8 mouse cellular contexts compared by ENCODE assay signal in the genomic region with DNA sequence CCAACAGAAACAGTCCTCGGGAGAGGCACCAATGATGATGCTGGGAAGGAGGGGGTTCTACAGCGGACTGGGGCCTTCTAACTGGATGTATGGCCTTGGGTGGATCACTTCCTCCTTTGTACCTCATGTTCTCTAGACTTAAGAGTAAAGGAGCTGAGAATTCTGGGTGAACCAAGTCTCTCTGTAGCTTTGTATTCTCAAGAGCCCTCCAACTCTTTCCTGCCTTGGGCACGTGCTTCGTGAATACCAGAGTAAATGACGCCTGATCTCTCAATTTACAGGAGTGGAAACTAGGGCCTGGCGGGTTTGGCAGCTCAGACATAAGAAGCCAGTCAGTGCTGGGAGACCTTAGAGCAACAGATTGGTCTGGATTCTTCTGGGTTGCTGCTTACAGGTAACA. TPM values are rescaled to one million over a fixed set of nuclear protein-coding genes. Genes with fewer than 3 reads are reported as not detected.
DNase-seq lines count a peak whose midpoint lies in the region; ATAC-seq lines count a peak whose summit lies in the region.

No protein-coding gene starts in this region.

- peak overlapping the region; percentile 89 for H3K9ac ChIP-seq in embryonic facial prominence, embryonic 14.5 days (ENCODE audit: low read depth, low read length)
- H3K9ac ChIP-seq in limb, embryonic 11.5 days (ENCODE audit: low read length) = peak overlapping the region; percentile 79
- peak overlapping the region; percentile 81 for H3K9ac ChIP-seq in neural tube, embryonic 13.5 days

- peaks cover 32% of the 10 kb centered on the region for H3K36me3 ChIP-seq in heart, embryonic 10.5 days
- peaks cover 17% of the 10 kb centered on the region; the same call in 1 of the 2 replicates for H3K36me3 ChIP-seq in embryonic facial prominence, embryonic 14.5 days (ENCODE audit: control insufficient read depth, insufficient read depth, low read length)
- H3K36me3 ChIP-seq in limb, embryonic 11.5 days (ENCODE audit: control insufficient read depth, insufficient read depth, low read length) = peaks cover 4% of the 10 kb centered on the region; the same call in 1 of the 2 replicates
- H3K36me3 ChIP-seq in neural tube, embryonic 13.5 days = peaks cover 19% of the 10 kb centered on the region

- H3K4me2 ChIP-seq in embryonic facial prominence, embryonic 14.5 days (ENCODE audit: low read depth, low read length) = peak overlapping the region; percentile 71
- peak overlapping the region; percentile 47 for H3K4me2 ChIP-seq in limb, embryonic 11.5 days (ENCODE audit: low read depth, severe bottlenecking)
- H3K4me2 ChIP-seq in neural tube, embryonic 13.5 days = peak overlapping the region; percentile 87

- ATAC-seq in embryonic facial prominence, embryonic 14.5 days (ENCODE audit: low read depth) = no peak
- no peak for ATAC-seq in limb, embryonic 11.5 days (ENCODE audit: insufficient number of reproducible peaks, low FRiP score, low TSS enrichment, low read depth)
- ATAC-seq in neural tube, embryonic 13.5 days (ENCODE audit: low read depth) = no peak

- peak overlapping the region; percentile 90 for H3K27ac ChIP-seq in heart, embryonic 10.5 days
- H3K27ac ChIP-seq in embryonic facial prominence, embryonic 14.5 days (replicated peaks; ENCODE audit: low read depth, low read length) = peak overlapping the region; percentile 88; the same call in 1 of the 2 replicates
- H3K27ac ChIP-seq in limb, embryonic 11.5 days (replicated peaks; ENCODE audit: low read depth, low read length) = no peak overlapping the region
- H3K27ac ChIP-seq in neural tube, embryonic 13.5 days (replicated peaks) = no peak overlapping the region

- H3K9me3 ChIP-seq in heart, embryonic 10.5 days = no peaks in the 10 kb centered on the region
- H3K9me3 ChIP-seq in embryonic facial prominence, embryonic 14.5 days (ENCODE audit: control insufficient read depth, low read length) = no peaks in the 10 kb centered on the region
- H3K9me3 ChIP-seq in limb, embryonic 11.5 days (ENCODE audit: control insufficient read depth, low read length) = no peaks in the 10 kb centered on the region
- no peaks in the 10 kb centered on the region for H3K9me3 ChIP-seq in neural tube, embryonic 13.5 days

- 36% methylated on average over 6 of the region's 6 CpGs for WGBS in heart, embryonic 10.5 days
- WGBS in embryonic facial prominence, embryonic 14.5 days = 22% methylated on average over 6 of the region's 6 CpGs
- 25% methylated on average over 6 of the region's 6 CpGs for WGBS in limb, embryonic 11.5 days
- 35% methylated on average over 6 of the region's 6 CpGs for WGBS in neural tube, embryonic 13.5 days

- peak overlapping the region; percentile 77 for H3K4me3 ChIP-seq in heart, embryonic 10.5 days
- peak overlapping the region; percentile 83 for H3K4me3 ChIP-seq in embryonic facial prominence, embryonic 14.5 days (ENCODE audit: low read depth, low read length)
- peak overlapping the region; percentile 80 for H3K4me3 ChIP-seq in limb, embryonic 11.5 days (ENCODE audit: low read depth, low read length)
- H3K4me3 ChIP-seq in neural tube, embryonic 13.5 days = peak overlapping the region; percentile 74

- peaks cover 18% of the 10 kb centered on the region for H3K4me1 ChIP-seq in heart, embryonic 10.5 days
- H3K4me1 ChIP-seq in embryonic facial prominence, embryonic 14.5 days (ENCODE audit: control insufficient read depth, insufficient read depth, low read length) = peaks cover 17% of the 10 kb centered on the region
- H3K4me1 ChIP-seq in limb, embryonic 11.5 days (ENCODE audit: control insufficient read depth, insufficient read depth, low read length) = peaks cover 13% of the 10 kb centered on the region
- peaks cover 31% of the 10 kb centered on the region for H3K4me1 ChIP-seq in neural tube, embryonic 13.5 days (replicated peaks)

- H3K27me3 ChIP-seq in heart, embryonic 10.5 days (ENCODE audit: insufficient read depth, poor library complexity, severe bottlenecking) = no peaks in the 10 kb centered on the region
- H3K27me3 ChIP-seq in embryonic facial prominence, embryonic 14.5 days (replicated peaks; ENCODE audit: control insufficient read depth, insufficient read depth, low read length) = no peaks in the 10 kb centered on the region
- H3K27me3 ChIP-seq in limb, embryonic 11.5 days (ENCODE audit: control insufficient read depth, insufficient read depth, low read length) = no peaks in the 10 kb centered on the region
- H3K27me3 ChIP-seq in neural tube, embryonic 13.5 days = no peaks in the 10 kb centered on the region

- no peak for DNase-seq in heart, embryonic 10.5 days (ENCODE audit: low spot score)
- DNase-seq in heart, postnatal 4 days = no peak
- DNase-seq in ES-CJ7 (ENCODE audit: low read depth, low spot score) = peak; percentile 63
- DNase-seq in embryonic facial prominence, embryonic 14.5 days (ENCODE audit: low spot score) = peak; percentile 41
- DNase-seq in limb, embryonic 11.5 days (ENCODE audit: low spot score) = no peak
- no peak for DNase-seq in right cerebral cortex, adult 2 months (ENCODE audit: low spot score in 2 of 2)
- no peak for DNase-seq in urinary bladder, adult 2 months (ENCODE audit: low spot score)

RNA-seq across cellular contexts. Expression of gene Chchd4, which starts 1.0 kb away (rescaled TPM):
- polyA plus RNA-seq in heart, embryonic 10.5 days (2016; fragmentation: Nextera tagmentation; extraction: Ambion mirVana) = 40.7 and 42.5 TPM in 2 replicates
- total RNA-seq in heart, postnatal 4 days (2021) = 10 to 100 TPM; 19.3 to 19.8 TPM
- polyA plus RNA-seq in embryonic facial prominence, embryonic 14.5 days (2014; fragmentation: Nextera tagmentation; extraction: Ambion mirVana) = 22.7 and 24.8 TPM in 2 replicates
- 27.3 and 28.3 TPM in 2 replicates for polyA plus RNA-seq in limb, embryonic 11.5 days (2014; fragmentation: Nextera tagmentation; extraction: Ambion mirVana)
- polyA plus RNA-seq in neural tube, embryonic 13.5 days (2015; fragmentation: Nextera tagmentation; extraction: Ambion mirVana) = 27.5 and 30.7 TPM in 2 replicates
- 6.7 and 7.6 TPM in 2 replicates for polyA plus RNA-seq in urinary bladder, adult 2 months (2012; rRNA removed)

RNA-seq across cellular contexts. Expression of gene Tmem43, which starts 1.2 kb away (rescaled TPM):
- 36.7 and 41.6 TPM in 2 replicates for polyA plus RNA-seq in heart, embryonic 10.5 days (2016; fragmentation: Nextera tagmentation; extraction: Ambion mirVana)
- total RNA-seq in heart, postnatal 4 days (2021) = 10 to 100 TPM; 21.3 to 24.4 TPM
- polyA plus RNA-seq in embryonic facial prominence, embryonic 14.5 days (2014; fragmentation: Nextera tagmentation; extraction: Ambion mirVana) = 68.2 and 69.5 TPM in 2 replicates
- 56.3 and 66.4 TPM in 2 replicates for polyA plus RNA-seq in limb, embryonic 11.5 days (2014; fragmentation: Nextera tagmentation; extraction: Ambion mirVana)
- polyA plus RNA-seq in neural tube, embryonic 13.5 days (2015; fragmentation: Nextera tagmentation; extraction: Ambion mirVana) = 39.5 and 42.3 TPM in 2 replicates
- 65.4 and 68.0 TPM in 2 replicates for polyA plus RNA-seq in urinary bladder, adult 2 months (2012; rRNA removed)

RNA-seq across cellular contexts. Expression of gene Xpc, which starts 43.4 kb away (rescaled TPM):
- 12.2 and 14.2 TPM in 2 replicates for polyA plus RNA-seq in heart, embryonic 10.5 days (2016; fragmentation: Nextera tagmentation; extraction: Ambion mirVana)
- total RNA-seq in heart, postnatal 4 days (2021) = 10 to 100 TPM in 1 of 2 experiments, 1 to 10 TPM in 1; 9.2 to 10.4 TPM
- polyA plus RNA-seq in embryonic facial prominence, embryonic 14.5 days (2014; fragmentation: Nextera tagmentation; extraction: Ambion mirVana) = 12.4 and 15.6 TPM in 2 replicates
- polyA plus RNA-seq in limb, embryonic 11.5 days (2014; fragmentation: Nextera tagmentation; extraction: Ambion mirVana) = 25.7 and 26.7 TPM in 2 replicates
- polyA plus RNA-seq in neural tube, embryonic 13.5 days (2015; fragmentation: Nextera tagmentation; extraction: Ambion mirVana) = 21.1 and 21.6 TPM in 2 replicates
- polyA plus RNA-seq in urinary bladder, adult 2 months (2012; rRNA removed) = 17.6 and 19.0 TPM in 2 replicates

RNA-seq across cellular contexts. Expression of gene Lsm3, which starts 43.4 kb away (rescaled TPM):
- polyA plus RNA-seq in heart, embryonic 10.5 days (2016; fragmentation: Nextera tagmentation; extraction: Ambion mirVana) = 228 and 283 TPM in 2 replicates
- total RNA-seq in heart, postnatal 4 days (2021) = 100 to 1,000 TPM in 1 of 2 experiments, 10 to 100 TPM in 1; 96.0 to 101 TPM
- 223 and 228 TPM in 2 replicates for polyA plus RNA-seq in embryonic facial prominence, embryonic 14.5 days (2014; fragmentation: Nextera tagmentation; extraction: Ambion mirVana)
- 415 and 423 TPM in 2 replicates for polyA plus RNA-seq in limb, embryonic 11.5 days (2014; fragmentation: Nextera tagmentation; extraction: Ambion mirVana)
- polyA plus RNA-seq in neural tube, embryonic 13.5 days (2015; fragmentation: Nextera tagmentation; extraction: Ambion mirVana) = 167 and 180 TPM in 2 replicates
- 53.6 and 67.6 TPM in 2 replicates for polyA plus RNA-seq in urinary bladder, adult 2 months (2012; rRNA removed)

Comparison
In these comparisons a context has a peak if more than half of its experiments do, and no peak if none do; other contexts are left out.
1. DNase-seq: peak in ES-CJ7 (single experiment) and embryonic facial prominence, embryonic 14.5 days (single experiment); none in heart, embryonic 10.5 days (single experiment), heart, postnatal 4 days (single experiment), limb, embryonic 11.5 days (single experiment), right cerebral cortex, adult 2 months (0 of 2) and urinary bladder, adult 2 months (single experiment).
2. H3K27ac ChIP-seq: peak in heart, embryonic 10.5 days (single experiment) and embryonic facial prominence, embryonic 14.5 days (single experiment); none in limb, embryonic 11.5 days (single experiment) and neural tube, embryonic 13.5 days (single experiment).
3. Peak in every context shown above with its lines, with median percentiles within 50 percentile points of each other: H3K4me3 ChIP-seq, H3K4me2 ChIP-seq and H3K9ac ChIP-seq.